Mouse (Mus musculus) midbrain, embryonic 12.5 days (tissue): ENCODE results near the gene Gm8068. TPM values are rescaled to one million over a fixed set of nuclear protein-coding genes. Genes with fewer than 3 reads are reported as not detected.
"Not testable (repeated sequence)": the region's sequence is repeated elsewhere in the genome, so short reads cannot be mapped to it uniquely, and the experiment has no call there.

Source experiments
- ATAC-seq: fragments of 200-750 bp; cut with Nextera tagmentation; 2 replicates; pipeline ENCODE4 v1.8.0; 2017; ENCODE audit warnings: low read depth, moderate TSS enrichment, moderate library complexity; ENCODE audit not compliant: low FRiP score
- H3K27ac ChIP-seq: fragments of 300-500 bp; sonication (generic); replicated peaks from 2 replicates; pipeline ENCODE4 v1.5.1; 2016; ENCODE audit warnings: mild to moderate bottlenecking
- H3K27me3 ChIP-seq: fragments of 300-500 bp; sonication (generic); 2 replicates; pipeline ENCODE4 v1.6.1; 2016; ENCODE audit warnings: mild to moderate bottlenecking
- H3K36me3 ChIP-seq: fragments of 300-500 bp; sonication (generic); 2 replicates; pipeline ENCODE4 v1.6.1; 2016
- H3K4me1 ChIP-seq: fragments of 300-500 bp; sonication (generic); 2 replicates; pipeline ENCODE4 v1.6.1; 2016
- H3K4me2 ChIP-seq: fragments of 300-500 bp; sonication (generic); replicated peaks from 2 replicates; pipeline ENCODE4 v1.6.1; 2016; ENCODE audit warnings: mild to moderate bottlenecking, moderate library complexity
- H3K4me3 ChIP-seq: fragments of 300-500 bp; sonication (generic); 2 replicates; pipeline ENCODE4 v1.5.1; 2016; ENCODE audit warnings: mild to moderate bottlenecking
- H3K9ac ChIP-seq: fragments of 300-500 bp; sonication (generic); replicated peaks from 2 replicates; pipeline ENCODE4 v1.6.1; 2016; ENCODE audit warnings: mild to moderate bottlenecking, moderate library complexity
- H3K9me3 ChIP-seq: fragments of 300-500 bp; sonication (generic); 2 replicates; pipeline ENCODE4 v1.6.1; 2016; ENCODE audit warnings: mild to moderate bottlenecking
- WGBS: fragments of 180-500 bp; shearing (Covaris S2); methylation state at CpG from one replicate; pipeline ENCODE4 v1.1.7; 2016; 5-methylcytosine and 5-hydroxymethylcytosine counted together
- polyA plus RNA-seq: library from polyadenylated mRNA; unstranded; fragments of >200 nt; fragmentation: Nextera tagmentation; extraction: Ambion mirVana; gene quantifications from 2 replicates; pipeline ENCODE4 v1.2.1, GENCODE M21; 2016

The Gm8068 gene
- not detected in 2 replicates for polyA plus RNA-seq

GRCm38 (mm10) chr14:41701785-41702184, at the start of gene Gm8068:
Gm8068 (minus strand) TSS chr14:41701885.
- not testable (repeated sequence) for H3K27me3 ChIP-seq, ATAC-seq, H3K4me2 ChIP-seq, H3K9me3 ChIP-seq, H3K4me1 ChIP-seq, H3K4me3 ChIP-seq, H3K36me3 ChIP-seq, H3K27ac ChIP-seq, H3K9ac ChIP-seq
- no CpG with 5 or more reads among the region's 3 CpGs for WGBS

GRCm38 (mm10) chr14:41750514-41750913, 48.8 kb upstream of the Gm8068 start, which contains the start of gene Gm7929:
Gm7929 (minus strand) TSS chr14:41750614.
- not testable (repeated sequence) for H3K4me3 ChIP-seq, ATAC-seq, H3K9me3 ChIP-seq, H3K9ac ChIP-seq, H3K4me1 ChIP-seq, H3K36me3 ChIP-seq, H3K4me2 ChIP-seq, H3K27ac ChIP-seq, H3K27me3 ChIP-seq
- WGBS: 73% methylated on average over 1 of the region's 1 CpGs

- H3K27me3 ChIP-seq, H3K9me3 ChIP-seq, H3K4me3 ChIP-seq, ATAC-seq, H3K27ac ChIP-seq, H3K4me1 ChIP-seq, H3K36me3 ChIP-seq, H3K9ac ChIP-seq, H3K4me2 ChIP-seq: not testable (repeated sequence)
- 69% methylated on average over 17 of the region's 17 CpGs for WGBS
These were observed 21.8 kb upstream of the Gm8068 start for GRCm38 (mm10) chr14:41723437-41723836.

GRCm38 (mm10) chr14:41717180-41717579, 15.5 kb upstream of the Gm8068 start:
- H3K4me2 ChIP-seq, H3K27ac ChIP-seq, H3K36me3 ChIP-seq, H3K4me1 ChIP-seq, H3K4me3 ChIP-seq, H3K9me3 ChIP-seq, ATAC-seq, H3K9ac ChIP-seq, H3K27me3 ChIP-seq: not testable (repeated sequence)
- 82% methylated on average over 1 of the region's 1 CpGs for WGBS

GRCm38 (mm10) chr14:41648176-41648575, 53.5 kb downstream of the Gm8068 start:
- 80% methylated on average over 2 of the region's 2 CpGs for WGBS
- H3K36me3 ChIP-seq, ATAC-seq, H3K9me3 ChIP-seq, H3K27ac ChIP-seq, H3K4me3 ChIP-seq, H3K4me1 ChIP-seq, H3K4me2 ChIP-seq, H3K9ac ChIP-seq, H3K27me3 ChIP-seq: not testable (repeated sequence)

Other genes starting within 250 kb of the Gm8068 start
- not detected in 2 replicates for gene Gm7954, start 248.4 kb downstream of the Gm8068 start, polyA plus RNA-seq
- not detected in 2 replicates for gene Gm3486, start 212.4 kb downstream of the Gm8068 start, polyA plus RNA-seq
- not detected in 2 replicates for gene Gm7970, start 146.3 kb downstream of the Gm8068 start, polyA plus RNA-seq
- gene 1700049E17Rik2, start 128.7 kb downstream of the Gm8068 start, polyA plus RNA-seq: not detected in 2 replicates
- gene Gm3072, start 77.3 kb downstream of the Gm8068 start, polyA plus RNA-seq: not detected in 2 replicates
- not detected in 2 replicates for gene Gm3676, start 55.4 kb downstream of the Gm8068 start, polyA plus RNA-seq
- not detected in 2 replicates for gene Gm7929, start 48.7 kb upstream of the Gm8068 start, polyA plus RNA-seq
- not detected in 2 replicates for gene Gm47189, start 70.6 kb upstream of the Gm8068 start, polyA plus RNA-seq
- not detected in 2 replicates for gene Gm7980, start 205.4 kb upstream of the Gm8068 start, polyA plus RNA-seq
- not detected in 2 replicates for gene 1700049E17Rik1, start 223.1 kb upstream of the Gm8068 start, polyA plus RNA-seq
- gene 1700024B05Rik, start 242.1 kb upstream of the Gm8068 start, polyA plus RNA-seq: not detected in 2 replicates